Mouse (Mus musculus): ENCODE data around the gene Cldn12.

DNA sequence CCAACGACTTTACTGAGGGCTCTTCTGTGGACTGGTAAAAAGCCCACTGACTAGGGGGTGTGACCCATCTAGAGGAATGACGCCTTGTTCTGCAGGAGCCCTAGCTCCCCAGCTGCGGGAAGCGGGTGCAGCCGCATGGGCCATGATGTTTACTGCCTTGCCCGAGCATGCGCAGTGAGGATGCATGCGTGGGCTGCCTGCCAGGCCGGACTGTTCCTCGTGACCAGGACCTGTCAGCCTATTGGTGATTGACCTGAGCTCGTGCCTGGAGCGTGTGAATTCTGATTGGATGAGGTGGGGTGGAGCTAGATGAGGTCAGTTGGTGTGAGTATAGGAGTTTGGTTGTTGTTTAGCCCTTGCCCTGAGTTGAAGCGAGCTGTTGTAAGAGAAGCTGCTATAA, 10.3 kb downstream of the Cldn12 start:
- 0 out of 2 replicates have a peak, but pooled peaks have one; percentile 34 for TF ChIP-seq HCFC1 (IDR thresholded peaks at IDR 0.05; ENCODE audit: borderline replicate concordance, insufficient read depth, low read length)
- no peak for TF ChIP-seq ZC3H11A (IDR thresholded peaks at IDR 0.05; ENCODE audit: borderline replicate concordance, low read depth, low read length)
